Mouse (Mus musculus) colon, adult 2 months (tissue): ENCODE measurements around the gene Proser2. TPM values are rescaled to one million over a fixed set of nuclear protein-coding genes. Genes with fewer than 3 reads are reported as not detected.

Experiments
- polyA plus RNA-seq: library from polyadenylated mRNA; depleted of rRNA; stranded (reverse); fragments of >200 nt; gene quantifications from 2 replicates; pipeline ENCODE4 v1.2.3, GENCODE M21; 2012; rRNA removed

Proser2 gene
- 13.9 and 15.7 TPM in 2 replicates for polyA plus RNA-seq

GRCm38 (mm10) chr2:6129555-6130355 is at the start of gene Proser2:
Gene Proser2, minus strand, starts transcription at chr2:6130211.

Other genes starting within 250 kb of the Proser2 start
- gene Sec61a2, start 234.8 kb downstream of the Proser2 start, polyA plus RNA-seq = 15.3 and 25.3 TPM in 2 replicates
- 0.35 and 0.64 TPM in 2 replicates for gene Dhtkd1, start 187.4 kb downstream of the Proser2 start, polyA plus RNA-seq
- 1.1 and 1.5 TPM in 2 replicates for gene Upf2, start 178.7 kb downstream of the Proser2 start, polyA plus RNA-seq
- 7.7 and 9.2 TPM in 2 replicates for gene Echdc3, start 82.8 kb upstream of the Proser2 start, polyA plus RNA-seq
- 5.7 and 5.9 TPM in 2 replicates for gene Usp6nl, start 192.5 kb upstream of the Proser2 start, polyA plus RNA-seq